Mouse (Mus musculus): ENCODE measurements around the gene Ilf2.

- TF ChIP-seq POLR2A (IDR thresholded peaks at IDR 0.05; ENCODE audit: extremely low read depth, insufficient read depth, low read length) (no peak), CTCF (IDR thresholded peaks at IDR 0.05; ENCODE audit: low read depth, low read length) (no peak)
These were observed 12.7 kb downstream of the Ilf2 start for GRCm38 (mm10) chr3:90488576-90488975.

All from liver, adult 2 months (tissue).